Mouse (Mus musculus) gastrocnemius, adult 2 months (tissue): ENCODE results near the gene Cnn1. TPM values are rescaled to one million over a fixed set of nuclear protein-coding genes. Genes with fewer than 3 reads are reported as not detected.
A peak's percentile ranks its signal among the peaks of the same experiment; 100 is the strongest.

Experiments
- DNase-seq: peaks from one replicate; pipeline ENCODE4 v3.0.0; 2022
- H3K27ac ChIP-seq: fragments of 200-600 bp; 2 replicates; pipeline ENCODE4 v1.8.1; 2022; ENCODE audit warnings: mild to moderate bottlenecking
- H3K4me3 ChIP-seq: fragments of 200-600 bp; 2 replicates; pipeline ENCODE4 v1.8.1; 2022; ENCODE audit warnings: mild to moderate bottlenecking, moderate library complexity
- CTCF ChIP-seq: fragments of 200-600 bp; IDR thresholded peaks from 2 replicates; pipeline ENCODE4 v1.8.1; 2022; ENCODE audit warnings: antibody characterized with exemption, mild to moderate bottlenecking, moderate library complexity
- intact Hi-C: fragments of 180-260 bp; cut with DNase I; formaldehyde crosslinking; loops from one replicate; pipeline ENCODE4 v1.15.1; 2025
- total RNA-seq, 2 experiments: library from RNA; stranded (reverse); gene quantifications; 2 replicates each; pipeline ENCODE4 v1.2.3; 2021

Cnn1 gene
- total RNA-seq, 2 experiments from 2014 or later: 3.0 to 3.5 TPM

DNA sequence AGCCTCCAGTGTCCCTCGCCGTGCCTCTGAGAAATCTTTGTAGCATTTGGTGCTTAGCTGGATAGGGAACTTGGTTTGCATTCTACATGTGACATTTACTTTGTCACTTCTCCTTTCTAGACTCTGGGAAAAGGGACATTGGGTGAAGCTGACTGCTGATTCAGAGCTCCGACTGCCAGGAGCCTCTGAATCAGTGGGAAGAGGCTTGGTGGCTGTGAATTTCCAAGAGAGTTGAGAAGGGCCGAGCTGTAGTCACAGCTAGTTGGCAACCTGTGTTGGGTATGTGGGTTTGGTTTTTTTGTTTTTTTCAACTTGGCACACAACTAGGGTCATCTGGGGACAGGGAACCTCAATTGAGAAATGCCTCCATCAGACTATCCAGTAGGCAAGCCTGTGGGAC lies 20.5 kb downstream of the Cnn1 start:
- Histone ChIP-seq H3K27ac (no peak overlapping the region), H3K4me3 (no peak overlapping the region)
- TF ChIP-seq CTCF: no peak
- intact Hi-C loops: loop anchor here (5.0 kb wide), 1 partner anchor 38 kb away; the partner anchor contains the start of gene Pigyl
- DNase-seq: no peak

DNA sequence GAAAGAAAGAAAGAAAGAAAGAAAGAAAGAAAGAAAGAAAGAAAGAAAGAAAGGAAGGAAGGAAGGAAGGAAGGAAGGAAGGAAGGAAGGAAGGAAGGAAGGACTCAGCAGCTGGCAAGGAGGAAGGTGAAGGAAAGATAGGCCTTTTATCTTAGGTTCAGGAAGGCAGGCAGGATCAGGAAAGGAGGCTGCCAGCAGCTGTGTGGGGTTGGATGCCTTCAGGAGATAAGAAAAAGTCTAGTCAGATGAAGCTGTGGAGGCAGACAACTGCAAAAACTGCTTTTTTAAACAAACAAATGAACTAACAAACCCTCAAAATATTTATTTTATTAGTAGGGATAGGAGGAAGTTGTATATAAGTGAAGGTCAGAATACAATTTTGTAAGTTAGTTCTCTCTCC lies 22.5 kb downstream of the Cnn1 start:
- TF ChIP-seq CTCF: no peak
- H3K27ac ChIP-seq: no peak overlapping the region
- no peak for DNase-seq
- H3K4me3 ChIP-seq: no peak overlapping the region
- intact Hi-C loops: no loop called here

DNA sequence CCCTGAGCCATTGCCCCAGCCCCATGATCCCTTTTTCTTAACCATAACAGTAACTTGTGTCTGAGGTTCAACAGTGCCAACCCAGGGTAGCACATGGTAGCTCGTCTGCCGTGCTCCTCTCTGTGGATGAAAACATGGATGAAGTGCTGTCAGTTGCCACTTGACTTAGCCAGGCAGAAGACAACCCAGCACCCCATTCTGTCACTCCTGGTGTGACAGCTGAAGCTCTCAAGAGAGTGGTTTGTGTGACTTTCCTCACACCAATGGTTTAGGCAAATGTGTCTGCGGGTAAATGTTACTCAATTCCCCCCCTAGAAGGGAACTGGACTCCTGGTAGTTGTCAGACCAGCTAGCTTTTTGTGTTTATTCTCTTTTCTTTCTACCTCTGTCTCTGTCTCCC lies 23.0 kb downstream of the Cnn1 start:
- DNase-seq: no peak
- no peak for TF ChIP-seq CTCF
- Histone ChIP-seq H3K4me3 (no peak overlapping the region), H3K27ac (no peak overlapping the region)
- intact Hi-C loops: no loop called here

DNA sequence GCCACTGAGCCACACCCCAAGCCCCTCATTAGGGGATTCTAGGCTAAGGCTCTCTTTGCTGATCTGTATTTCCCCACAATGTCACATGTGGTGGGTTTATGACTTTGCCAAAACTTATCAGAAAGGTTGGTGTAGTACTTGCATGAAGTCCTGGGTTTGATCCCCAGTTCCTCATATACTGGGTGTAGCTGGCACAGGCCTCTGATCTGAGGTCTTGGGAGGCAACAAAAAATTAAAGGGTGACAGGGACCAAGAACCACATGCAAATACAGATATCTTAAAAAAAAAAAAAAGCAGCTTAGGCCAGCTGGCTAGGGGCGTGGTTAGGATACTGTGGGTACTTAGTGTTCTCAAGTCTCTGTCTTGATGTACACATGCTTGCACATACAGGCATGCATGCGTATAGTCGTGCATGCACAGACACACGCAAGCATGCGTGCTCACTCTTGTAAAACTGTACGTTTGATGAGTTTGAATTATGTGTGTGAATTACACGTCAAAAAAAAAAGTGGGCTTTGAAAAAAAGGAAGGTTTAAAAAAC lies 24.1 kb downstream of the Cnn1 start:
- no peak overlapping the region for H3K4me3 ChIP-seq
- intact Hi-C loops: no loop called here
- no peak for TF ChIP-seq CTCF
- no peak overlapping the region for H3K27ac ChIP-seq
- DNase-seq: no peak

DNA sequence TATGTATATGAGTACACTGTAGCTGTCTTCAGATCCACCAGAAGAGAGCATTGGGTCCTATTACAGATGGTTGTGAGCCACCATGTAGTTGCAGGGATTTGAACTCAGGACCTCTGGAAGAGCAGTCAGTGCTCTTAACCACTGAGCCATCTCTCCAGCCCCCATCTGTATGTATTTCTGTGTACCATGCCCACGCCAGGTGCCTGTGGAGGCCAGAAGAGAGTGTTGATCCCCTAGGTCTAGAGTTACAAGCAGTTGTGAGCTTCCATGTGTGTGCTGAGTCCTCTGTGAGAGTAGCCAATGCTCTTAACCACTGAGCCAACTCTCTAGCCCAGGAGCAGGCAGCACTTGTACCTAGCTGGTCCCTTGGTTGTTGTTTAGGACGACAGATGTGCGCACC lies 25.2 kb downstream of the Cnn1 start:
- H3K4me3 ChIP-seq: no peak overlapping the region
- intact Hi-C loops: no loop called here
- DNase-seq: no peak
- TF ChIP-seq CTCF: no peak
- H3K27ac ChIP-seq: no peak overlapping the region

DNA sequence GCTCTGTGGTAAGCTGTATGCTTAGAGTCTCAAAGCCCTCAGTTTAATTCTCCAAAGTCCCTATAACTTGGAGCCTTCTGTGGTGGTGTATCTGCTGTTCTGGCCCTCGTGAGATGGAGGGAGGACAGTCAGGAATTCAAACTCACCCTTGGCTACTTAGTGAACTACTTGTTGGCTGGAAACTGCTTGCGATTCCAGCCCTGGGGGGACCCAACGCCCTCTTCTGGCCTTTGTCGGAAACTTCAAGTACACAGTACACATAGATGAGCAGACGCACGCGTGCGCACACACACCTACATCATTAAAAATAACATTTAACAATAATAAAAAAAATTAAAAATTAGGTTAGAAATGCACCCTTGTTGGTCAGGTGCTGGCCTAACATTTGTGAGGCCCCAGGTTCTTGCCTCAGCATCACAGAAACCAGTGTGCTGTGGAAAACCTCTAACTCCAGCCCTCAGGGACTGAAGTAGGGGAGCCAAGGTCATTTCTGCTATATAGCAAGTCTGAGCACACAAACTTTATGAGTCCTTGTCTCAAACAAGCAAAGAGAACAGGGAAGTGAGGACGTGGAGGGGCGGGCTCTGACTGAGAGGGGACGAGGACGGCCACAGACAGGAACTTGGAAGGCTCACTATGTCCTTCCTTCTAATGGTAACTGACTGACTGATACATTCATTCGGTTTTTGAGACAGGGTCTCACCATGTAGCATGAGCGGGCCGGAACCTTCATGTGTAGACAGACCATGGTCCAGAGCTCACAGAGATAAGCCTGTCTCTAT lies 26.4 kb downstream of the Cnn1 start:
- no peak overlapping the region for H3K4me3 ChIP-seq
- intact Hi-C loops: no loop called here
- no peak overlapping the region for H3K27ac ChIP-seq
- DNase-seq: peak; percentile 37
- TF ChIP-seq CTCF: no peak

DNA sequence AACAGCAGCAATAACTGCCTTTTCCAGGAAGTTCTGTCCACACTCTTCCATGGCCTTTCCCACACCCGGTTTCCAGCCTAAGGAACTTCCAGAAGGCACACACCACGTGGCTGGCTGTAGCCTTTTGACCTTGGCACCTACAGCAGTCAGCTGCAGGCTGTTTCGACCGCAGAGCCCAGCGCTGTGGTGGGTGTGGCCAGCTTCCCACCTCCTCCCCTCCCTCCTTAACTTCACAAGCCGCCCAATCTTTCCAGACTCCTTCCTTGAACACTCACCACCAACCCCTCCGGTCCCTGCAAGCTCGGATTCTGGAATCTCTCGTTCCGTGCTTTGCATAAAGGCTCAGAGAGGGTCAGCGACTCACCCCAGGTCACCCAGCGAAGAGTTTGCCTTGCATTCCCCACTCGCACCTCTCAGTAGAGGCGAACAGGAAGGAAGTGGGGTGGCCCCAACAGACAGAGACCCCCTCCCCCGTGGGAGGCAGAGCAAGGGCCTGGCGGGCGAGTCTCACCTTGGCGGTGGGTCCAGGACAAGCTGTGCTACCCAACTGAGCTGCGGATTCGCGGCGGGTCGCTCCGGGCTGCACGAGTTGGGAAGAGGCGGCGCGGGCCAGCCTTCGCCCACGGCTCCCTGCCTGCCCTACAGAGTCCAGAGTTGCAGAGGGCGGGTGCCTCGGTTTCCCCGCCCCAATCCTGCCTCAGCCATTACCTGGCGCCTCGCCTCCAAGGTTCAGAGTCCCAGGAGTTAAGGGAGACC lies 32.4 kb downstream of the Cnn1 start:
- DNase-seq: peak; percentile 54
- no peak for TF ChIP-seq CTCF
- intact Hi-C loops: no loop called here
- peak overlapping the region; percentile 61 for H3K4me3 ChIP-seq
- no peak overlapping the region for H3K27ac ChIP-seq

DNA sequence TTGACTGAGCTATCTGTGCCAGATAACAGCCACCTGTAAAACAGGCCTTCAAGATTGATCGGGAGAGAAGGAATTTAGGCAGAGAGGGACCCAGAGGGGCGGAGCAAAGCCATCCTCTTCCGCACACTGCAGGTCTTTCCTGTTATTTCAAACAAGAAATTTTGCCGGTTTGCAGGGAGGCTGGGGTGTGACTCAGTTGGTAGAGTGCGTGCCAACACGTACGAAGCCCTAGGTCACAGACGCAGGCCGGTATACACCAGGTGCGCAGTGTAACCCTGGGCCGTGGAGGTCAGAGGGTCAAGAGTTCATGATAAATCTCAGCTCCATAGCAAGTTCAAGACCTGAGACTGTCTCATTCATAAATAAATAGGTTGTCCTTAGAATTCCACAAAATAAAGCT lies 33.2 kb downstream of the Cnn1 start:
- H3K4me3 ChIP-seq: no peak overlapping the region
- intact Hi-C loops: no loop called here
- DNase-seq: no peak
- no peak overlapping the region for H3K27ac ChIP-seq
- no peak for TF ChIP-seq CTCF

DNA sequence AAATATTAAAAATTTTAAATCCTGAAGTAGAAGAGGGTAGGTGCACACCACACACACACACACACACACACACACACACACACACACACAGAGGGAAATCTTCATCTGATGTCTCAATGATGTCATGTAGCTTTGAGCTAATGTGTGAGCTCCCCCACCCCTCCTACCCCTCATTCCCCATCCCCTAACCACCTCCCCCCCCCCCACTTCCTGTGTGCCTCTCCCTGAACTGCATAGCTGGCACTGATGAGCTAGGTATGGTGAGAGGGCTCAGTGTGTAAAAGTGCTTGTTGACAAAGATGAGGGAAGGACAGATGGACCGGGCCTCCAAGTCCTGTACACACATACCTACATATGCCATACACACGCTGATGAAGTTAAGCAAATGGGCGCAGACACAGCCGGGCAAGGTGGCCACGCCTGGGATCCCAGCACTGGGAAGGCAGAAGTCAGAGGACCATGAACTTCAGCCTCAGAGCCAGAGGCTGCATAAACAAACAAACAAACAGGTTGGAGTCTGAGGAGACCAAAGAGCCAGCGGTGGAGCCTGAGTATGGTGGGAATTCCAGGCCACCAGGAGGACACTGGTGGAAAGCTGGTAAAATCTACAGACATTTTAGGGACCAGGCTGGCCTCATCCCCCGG lies 35.4 kb downstream of the Cnn1 start:
- TF ChIP-seq CTCF: no peak
- Histone ChIP-seq H3K4me3 (no peak overlapping the region), H3K27ac (no peak overlapping the region)
- intact Hi-C loops: no loop called here
- no peak for DNase-seq

DNA sequence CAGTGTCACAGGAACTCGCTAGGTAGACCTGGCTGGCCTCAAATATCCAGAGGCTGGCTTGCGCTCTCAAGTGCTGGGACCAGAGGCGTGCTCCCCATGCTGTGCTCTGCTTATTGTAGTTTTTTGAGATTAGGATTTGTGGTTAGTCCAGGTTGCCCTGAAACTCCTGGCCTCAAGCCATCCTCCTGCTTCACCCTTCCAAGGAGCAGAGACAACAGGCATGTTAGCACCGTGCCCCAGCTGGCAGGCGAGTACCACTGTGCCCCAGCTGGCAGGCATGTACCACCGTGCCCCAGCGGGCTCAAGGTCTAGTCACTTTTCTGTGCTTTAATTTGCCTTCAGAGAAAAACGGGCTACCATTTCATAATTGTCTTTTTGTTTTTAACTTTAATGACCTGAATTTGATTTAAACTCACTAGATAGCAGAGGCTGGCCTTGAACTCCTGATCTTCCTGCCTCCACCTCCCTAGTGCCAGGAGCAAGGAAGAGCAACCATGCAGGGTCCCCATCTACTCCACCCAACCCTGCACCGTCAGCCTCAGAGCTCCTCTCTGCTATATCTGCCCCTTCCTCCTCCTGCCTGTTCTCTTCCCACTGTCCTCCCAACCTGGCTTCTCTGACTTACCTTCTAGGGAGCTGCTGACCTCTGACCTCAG lies 36.1 kb downstream of the Cnn1 start:
- Histone ChIP-seq H3K27ac (no peak overlapping the region), H3K4me3 (no peak overlapping the region)

DNA sequence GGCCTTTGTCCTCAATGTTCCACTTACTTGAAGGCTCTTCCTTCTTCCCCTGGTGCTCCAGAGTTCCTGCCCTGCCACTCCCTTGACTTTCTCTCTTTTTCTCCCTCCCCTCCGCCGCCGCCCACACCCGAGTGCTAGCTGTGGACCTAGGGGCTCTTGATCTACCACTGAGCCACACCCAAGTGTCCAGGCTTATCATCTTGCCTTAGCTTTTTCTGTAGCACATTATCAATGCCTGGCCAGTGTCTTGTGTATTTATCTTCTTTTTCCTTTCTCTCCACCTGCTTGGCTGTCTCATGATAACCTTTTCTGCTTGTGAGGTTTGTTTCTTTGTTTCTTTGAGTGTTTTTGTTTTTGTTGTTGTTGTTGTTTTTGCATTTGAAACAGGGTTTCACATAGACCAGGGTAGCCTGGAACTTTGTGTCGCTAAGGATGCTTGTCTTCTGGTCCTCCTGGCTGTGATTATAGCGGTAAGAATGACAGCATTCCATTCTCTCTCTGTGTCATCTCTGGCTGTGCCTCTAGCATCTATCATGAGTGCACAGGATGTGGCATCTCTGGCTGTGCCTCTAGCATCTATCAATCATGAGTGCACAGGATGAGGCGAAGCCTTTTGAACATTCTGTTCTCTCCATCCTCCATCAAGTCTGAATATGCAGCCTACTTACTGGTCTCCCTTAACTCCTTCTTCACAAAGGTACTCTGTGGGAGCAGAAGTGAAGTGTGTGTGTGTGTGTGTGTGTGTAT lies 36.8 kb downstream of the Cnn1 start, which contains the start of gene Acp5:
Gene Acp5, minus strand, starts transcription at position 68 of the 747 bp plus-strand sequence.
- intact Hi-C loops: no loop called here
- no peak for DNase-seq
- Histone ChIP-seq H3K4me3 (no peak within 1 kb of the TSS), H3K27ac (no peak within 1 kb of the TSS)
- TF ChIP-seq CTCF: no peak

More for the DNA sequence above, 36.1 kb downstream of the Cnn1 start:
- no peak for DNase-seq
- TF ChIP-seq CTCF: no peak
- intact Hi-C loops: no loop called here
